Mouse (Mus musculus) heart, embryonic 15.5 days (tissue): Measurements from ENCODE around the gene Ddit4. TPM values are rescaled to one million over a fixed set of nuclear protein-coding genes. Genes with fewer than 3 reads are reported as not detected.
A peak's percentile ranks its signal among the peaks of the same experiment; 100 is the strongest.

ENCODE experiments used
- ATAC-seq: fragments of 200-750 bp; cut with Nextera tagmentation; replicated peaks from 2 replicates; pipeline ENCODE4 v1.8.0; 2017; ENCODE audit warnings: low read depth, moderate TSS enrichment; ENCODE audit not compliant: insufficient number of reproducible peaks, insufficient read depth, low FRiP score
- H3K27ac ChIP-seq: fragments of 300-500 bp; sonication (generic); 2 replicates; pipeline ENCODE4 v1.5.1; 2015; ENCODE audit warnings: mild to moderate bottlenecking, inconsistent platforms
- H3K27me3 ChIP-seq: fragments of 300-500 bp; sonication (generic); 2 replicates; pipeline ENCODE4 v1.6.1; 2015; ENCODE audit warnings: inconsistent platforms
- H3K36me3 ChIP-seq: fragments of 300-500 bp; sonication (generic); 2 replicates; pipeline ENCODE4 v1.6.1; 2015; ENCODE audit warnings: mild to moderate bottlenecking, inconsistent platforms
- H3K4me1 ChIP-seq: fragments of 300-500 bp; sonication (generic); replicated peaks from 2 replicates; pipeline ENCODE4 v1.6.1; 2015; ENCODE audit warnings: inconsistent platforms
- H3K4me2 ChIP-seq: fragments of 300-500 bp; sonication (generic); 2 replicates; pipeline ENCODE4 v1.6.1; 2015; ENCODE audit warnings: inconsistent platforms, mild to moderate bottlenecking, moderate library complexity
- H3K4me3 ChIP-seq: fragments of 300-500 bp; sonication (generic); 2 replicates; pipeline ENCODE4 v1.5.1; 2015; ENCODE audit warnings: mild to moderate bottlenecking, inconsistent platforms
- H3K9ac ChIP-seq: fragments of 300-500 bp; sonication (generic); 2 replicates; pipeline ENCODE4 v1.6.1; 2015; ENCODE audit warnings: mild to moderate bottlenecking, inconsistent platforms
- H3K9me3 ChIP-seq: fragments of 300-500 bp; sonication (generic); replicated peaks from 2 replicates; pipeline ENCODE4 v1.6.1; 2016; ENCODE audit warnings: inconsistent platforms
- WGBS: fragments of 180-500 bp; shearing (Covaris S2); methylation state at CpG from one replicate; pipeline ENCODE4 v1.1.7; 2015; ENCODE audit warnings: mixed read lengths; 5-methylcytosine and 5-hydroxymethylcytosine counted together
- polyA plus RNA-seq: library from polyadenylated mRNA; unstranded; fragments of >200 nt; fragmentation: Nextera tagmentation; extraction: Ambion mirVana; gene quantifications from 2 replicates; pipeline ENCODE4 v1.2.1, GENCODE M21; 2015

Gene Ddit4
- polyA plus RNA-seq, 1 experiment from 2014 or later = 22.7 TPM

- Histone ChIP-seq H3K9ac (peak overlapping the region; percentile 12; the same call in 1 of the 2 replicates), H3K9me3 (no peaks in the 10 kb centered on the region), H3K36me3 (no peaks in the 10 kb centered on the region), H3K4me3 (no peak overlapping the region), H3K4me1 (peaks cover 63% of the 10 kb centered on the region), H3K4me2 (peak overlapping the region; percentile 47), H3K27me3 (no peaks in the 10 kb centered on the region), H3K27ac (0 out of 2 replicates have a peak overlapping the region, but pooled peaks have one; percentile 14)
- no peak for ATAC-seq
- 14% methylated on average over 25 of the region's 25 CpGs for WGBS
These were observed 40.0 kb downstream of the Ddit4 start for GRCm38 (mm10) chr10:59911561-59912198.

GRCm38 (mm10) chr10:59911091-59911490, 40.5 kb downstream of the Ddit4 start:
- Histone ChIP-seq H3K27ac (no peak overlapping the region), H3K27me3 (no peaks in the 10 kb centered on the region), H3K4me1 (peaks cover 57% of the 10 kb centered on the region), H3K9me3 (no peaks in the 10 kb centered on the region), H3K4me3 (no peak overlapping the region), H3K4me2 (peak overlapping the region; percentile 47), H3K9ac (peak overlapping the region; percentile 12; the same call in 1 of the 2 replicates), H3K36me3 (no peaks in the 10 kb centered on the region)
- WGBS = 51% methylated on average over 6 of the region's 6 CpGs
- ATAC-seq = no peak

GRCm38 (mm10) chr10:59909357-59909847, 42.2 kb downstream of the Ddit4 start:
- peak overlapping the region; percentile 34; the same call in 1 of the 2 replicates for H3K9ac ChIP-seq
- no peaks in the 10 kb centered on the region for H3K36me3 ChIP-seq
- H3K4me1 ChIP-seq = peaks cover 45% of the 10 kb centered on the region
- H3K4me3 ChIP-seq = peak overlapping the region; percentile 23
- peak overlapping the region; percentile 54 for H3K4me2 ChIP-seq
- peak overlapping the region; percentile 94 for H3K27ac ChIP-seq
- H3K27me3 ChIP-seq = no peaks in the 10 kb centered on the region
- ATAC-seq = peak; percentile 63; the same call in 1 of the 2 replicates
- H3K9me3 ChIP-seq = no peaks in the 10 kb centered on the region
- WGBS = 10% methylated on average over 14 of the region's 14 CpGs

DNA sequence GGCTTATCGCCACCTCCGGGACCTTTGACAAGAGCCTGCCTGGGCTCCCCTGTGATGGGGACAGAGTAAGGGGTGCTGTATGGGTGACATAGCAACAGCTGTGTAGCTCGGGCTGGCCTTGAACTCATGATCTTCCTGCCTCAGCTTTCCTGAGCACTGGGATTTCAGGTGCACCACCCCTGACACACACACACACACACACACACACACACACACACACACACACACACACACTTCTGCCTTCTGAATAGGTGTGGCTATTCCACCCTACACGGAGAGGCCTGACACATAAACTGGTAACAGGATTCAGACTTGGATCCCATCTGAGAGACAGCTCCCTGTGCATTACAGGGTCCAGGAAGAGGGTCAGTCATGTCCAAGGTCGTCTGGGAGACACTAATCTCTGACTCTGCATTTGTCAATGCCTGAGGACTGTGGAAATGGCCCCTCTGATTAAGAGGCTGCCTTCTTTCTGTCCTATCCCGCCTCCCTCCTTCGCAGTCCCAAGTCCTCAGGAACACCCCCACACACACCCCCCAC, 42.8 kb downstream of the Ddit4 start:
- 0 out of 2 replicates have a peak, but pooled peaks have one; percentile 1 for ATAC-seq
- Histone ChIP-seq H3K9ac (0 out of 2 replicates have a peak overlapping the region, but pooled peaks have one; percentile 4), H3K36me3 (no peaks in the 10 kb centered on the region), H3K4me2 (peak overlapping the region; percentile 54), H3K9me3 (no peaks in the 10 kb centered on the region), H3K27me3 (no peaks in the 10 kb centered on the region), H3K4me3 (no peak overlapping the region), H3K27ac (peak overlapping the region; percentile 94), H3K4me1 (peaks cover 45% of the 10 kb centered on the region)
- 15% methylated on average over 7 of the region's 7 CpGs for WGBS

- H3K27ac ChIP-seq = peak overlapping the region; percentile 94
- no peaks in the 10 kb centered on the region for H3K9me3 ChIP-seq
- H3K27me3 ChIP-seq = no peaks in the 10 kb centered on the region
- peaks cover 55% of the 10 kb centered on the region for H3K4me1 ChIP-seq
- peak; percentile 73 for ATAC-seq
- peak overlapping the region; percentile 21; the same call in 1 of the 2 replicates for H3K4me2 ChIP-seq
- WGBS = 9% methylated on average over 7 of the region's 7 CpGs
- 0 out of 2 replicates have a peak overlapping the region, but pooled peaks have one; percentile 7 for H3K9ac ChIP-seq
- no peak overlapping the region for H3K4me3 ChIP-seq
- H3K36me3 ChIP-seq = no peaks in the 10 kb centered on the region
These were observed 43.8 kb downstream of the Ddit4 start for GRCm38 (mm10) chr10:59907695-59908299.

GRCm38 (mm10) chr10:59907080-59907609, 44.5 kb downstream of the Ddit4 start:
- no peaks in the 10 kb centered on the region for H3K27me3 ChIP-seq
- 63% methylated on average over 3 of the region's 3 CpGs for WGBS
- H3K27ac ChIP-seq = peak overlapping the region; percentile 94
- H3K36me3 ChIP-seq = no peaks in the 10 kb centered on the region
- 0 out of 2 replicates have a peak overlapping the region, but pooled peaks have one; percentile 7 for H3K9ac ChIP-seq
- no peak overlapping the region for H3K4me3 ChIP-seq
- no peaks in the 10 kb centered on the region for H3K9me3 ChIP-seq
- H3K4me1 ChIP-seq = peaks cover 62% of the 10 kb centered on the region
- no peak overlapping the region for H3K4me2 ChIP-seq
- no peak for ATAC-seq

DNA sequence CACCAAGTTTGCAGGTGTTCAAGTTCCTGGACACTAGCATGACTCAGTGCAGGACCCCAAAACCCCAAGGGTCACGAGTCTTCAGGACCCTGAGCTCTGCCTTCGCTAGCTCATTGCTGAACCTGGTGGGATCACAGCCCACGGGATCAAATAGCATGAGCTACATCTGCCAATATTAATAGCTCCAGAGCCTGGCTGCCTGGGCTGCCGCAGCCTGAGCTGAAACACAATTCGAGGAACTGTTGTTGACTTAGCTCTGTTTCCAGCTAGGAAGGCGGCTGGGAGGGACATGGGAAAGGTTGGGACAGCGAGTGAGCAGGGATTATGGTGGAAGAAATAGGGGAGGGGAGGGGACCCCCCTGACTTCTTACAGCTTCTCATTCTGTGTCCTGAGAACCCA, 48.5 kb downstream of the Ddit4 start:
- 44% methylated on average over 7 of the region's 7 CpGs for WGBS
- no peaks in the 10 kb centered on the region for H3K36me3 ChIP-seq
- no peak overlapping the region for H3K4me2 ChIP-seq
- no peak overlapping the region for H3K9ac ChIP-seq
- ATAC-seq = no peak
- no peaks in the 10 kb centered on the region for H3K27me3 ChIP-seq
- H3K4me1 ChIP-seq = peaks cover 68% of the 10 kb centered on the region
- no peaks in the 10 kb centered on the region for H3K9me3 ChIP-seq
- no peak overlapping the region for H3K4me3 ChIP-seq
- H3K27ac ChIP-seq = peak overlapping the region; percentile 24; the same call in 1 of the 2 replicates

GRCm38 (mm10) chr10:59902606-59902990, 49.0 kb downstream of the Ddit4 start:
- H3K9me3 ChIP-seq = no peaks in the 10 kb centered on the region
- ATAC-seq = no peak
- no peak overlapping the region for H3K4me2 ChIP-seq
- no peak overlapping the region for H3K9ac ChIP-seq
- no peak overlapping the region for H3K4me3 ChIP-seq
- peaks cover 65% of the 10 kb centered on the region for H3K4me1 ChIP-seq
- WGBS = 63% methylated on average over 8 of the region's 8 CpGs
- H3K36me3 ChIP-seq = peaks cover 1% of the 10 kb centered on the region; the same call in 1 of the 2 replicates
- H3K27me3 ChIP-seq = no peaks in the 10 kb centered on the region
- H3K27ac ChIP-seq = peak overlapping the region; percentile 12; the same call in 1 of the 2 replicates

GRCm38 (mm10) chr10:59901986-59902605, 49.5 kb downstream of the Ddit4 start:
- Histone ChIP-seq H3K9me3 (no peaks in the 10 kb centered on the region), H3K9ac (no peak overlapping the region), H3K27ac (peak overlapping the region; percentile 12), H3K4me1 (peaks cover 65% of the 10 kb centered on the region), H3K27me3 (no peaks in the 10 kb centered on the region), H3K36me3 (peaks cover 6% of the 10 kb centered on the region; the same call in 1 of the 2 replicates), H3K4me2 (no peak overlapping the region), H3K4me3 (no peak overlapping the region)
- ATAC-seq = no peak
- 68% methylated on average over 8 of the region's 8 CpGs for WGBS

- 71% methylated on average over 1 of the region's 1 CpGs for WGBS
- Histone ChIP-seq H3K36me3 (peaks cover 13% of the 10 kb centered on the region; the same call in 1 of the 2 replicates), H3K4me2 (no peak overlapping the region), H3K4me3 (no peak overlapping the region), H3K27ac (peak overlapping the region; percentile 96), H3K4me1 (peaks cover 70% of the 10 kb centered on the region), H3K27me3 (no peaks in the 10 kb centered on the region), H3K9me3 (no peaks in the 10 kb centered on the region), H3K9ac (no peak overlapping the region)
- no peak for ATAC-seq
These were observed 50.2 kb downstream of the Ddit4 start for GRCm38 (mm10) chr10:59901463-59901862.

DNA sequence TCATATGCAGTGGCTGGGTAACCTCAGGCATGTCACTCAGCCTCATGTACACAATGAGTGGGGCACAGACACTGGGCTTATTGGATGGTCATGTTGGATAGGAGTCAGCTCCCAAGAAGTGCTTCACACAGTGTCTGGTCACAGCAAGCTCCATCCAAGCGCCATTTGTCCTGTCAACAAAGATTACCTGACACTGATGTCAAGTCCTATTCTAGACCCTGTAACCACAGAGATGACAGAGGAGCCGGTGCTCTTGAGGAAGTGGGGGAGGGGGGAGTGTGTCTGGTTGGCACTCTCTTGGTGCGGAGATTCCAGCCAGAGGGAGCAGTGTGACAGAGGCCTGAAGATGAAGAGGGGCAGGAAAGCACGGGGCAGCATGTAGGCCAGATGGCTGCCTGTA, 50.7 kb downstream of the Ddit4 start:
- Histone ChIP-seq H3K27me3 (no peaks in the 10 kb centered on the region), H3K27ac (peak overlapping the region; percentile 96), H3K9ac (no peak overlapping the region), H3K4me2 (no peak overlapping the region), H3K4me1 (peaks cover 73% of the 10 kb centered on the region), H3K36me3 (peaks cover 18% of the 10 kb centered on the region), H3K4me3 (no peak overlapping the region), H3K9me3 (no peaks in the 10 kb centered on the region)
- no peak for ATAC-seq
- 24% methylated on average over 4 of the region's 4 CpGs for WGBS
